Comparison of ENCODE assay signal across 24 mouse cellular contexts in genomic region chr2:148402227-148402626, GRCm38 (mm10). TPM values are rescaled to one million over a fixed set of nuclear protein-coding genes. Genes with fewer than 3 reads are reported as not detected.
DNase-seq lines count a peak whose midpoint lies in the region; ATAC-seq and TF ChIP-seq lines count a peak whose summit lies in the region.
"Had no signal": no experiment of that assay in that cellular context is flagged by ENCODE, and none has a peak within 500 bp of the region (broad histone marks: within the 10 kb centered on the region; RNA-seq: fewer than 3 reads in every experiment).

No protein-coding gene starts in this region.

- DNase-seq in gastrocnemius, adult 2 months = no peak
- no peak for DNase-seq in gastrocnemius, postnatal 4 days (ENCODE audit: low spot score in 2 of 2)
- DNase-seq in lung, embryonic 14.5 days = no peak
- no peak for DNase-seq in lung, postnatal 25 days (ENCODE audit: low spot score)
- DNase-seq in 3T3-L1 (ENCODE audit: low read depth, low spot score) = peak; percentile 78
- peak; percentile 27 for DNase-seq in lung, postnatal 10 days
- no peak for DNase-seq in cerebellum, adult 9-10 months
- DNase-seq: adrenal gland, postnatal 25 days; cerebellum, adult 8-10 months; heart, postnatal 36 days; kidney, adult 11 months; kidney, postnatal 36 days; left cerebral cortex, postnatal 4 days; liver; thymus, postnatal 14 days had no signal

- no peak overlapping the region for H3K9ac ChIP-seq in lung, embryonic 14.5 days
- H3K9ac ChIP-seq: forebrain, embryonic 13.5 days; hindbrain, embryonic 13.5 days; kidney, embryonic 15.5 days; liver, embryonic 15.5 days; midbrain, embryonic 15.5 days; neural tube, embryonic 13.5 days had no signal

- 33% methylated on average over 1 of the region's 1 CpGs for WGBS in lung, embryonic 14.5 days

- TF ChIP-seq CTCF in gastrocnemius, adult 2 months (IDR thresholded peaks at IDR 0.05) = no peak
- TF ChIP-seq CTCF in lung, embryonic 14.5 days (IDR thresholded peaks at IDR 0.05; ENCODE audit: low read depth) = no peak

- peak overlapping the region; percentile 71 for H3K4me3 ChIP-seq in gastrocnemius, adult 2 months
- H3K4me3 ChIP-seq in lung, embryonic 14.5 days (ENCODE audit: low read depth, low read length) = no peak overlapping the region
- H3K4me3 ChIP-seq: forebrain, embryonic 13.5 days; hindbrain, embryonic 13.5 days; kidney, embryonic 15.5 days; liver, embryonic 15.5 days; midbrain, embryonic 15.5 days; myocyte; neural tube, embryonic 13.5 days had no signal

- no peak for ATAC-seq in lung, embryonic 14.5 days (ENCODE audit: insufficient read depth)
- ATAC-seq: forebrain, embryonic 13.5 days; midbrain, embryonic 15.5 days had no signal

- H3K9me3 ChIP-seq in lung, embryonic 14.5 days (ENCODE audit: low read depth, low read length) = no peaks in the 10 kb centered on the region
- H3K9me3 ChIP-seq: forebrain, embryonic 13.5 days; hindbrain, embryonic 13.5 days; kidney, embryonic 15.5 days; liver, embryonic 15.5 days; midbrain, embryonic 15.5 days; neural tube, embryonic 13.5 days had no signal

- no peaks in the 10 kb centered on the region for H3K27me3 ChIP-seq in lung, embryonic 14.5 days (ENCODE audit: insufficient read depth, low read length)

- intact Hi-C loops in gastrocnemius, adult 2 months (cut with DNase I) = loop anchor here (10.0 kb wide), 1 partner anchor 253 kb away; no protein-coding TSS in a partner anchor

- H3K36me3 ChIP-seq in lung, embryonic 14.5 days (ENCODE audit: insufficient read depth) = peaks cover 21% of the 10 kb centered on the region
- H3K36me3 ChIP-seq: hindbrain, embryonic 13.5 days; kidney, embryonic 15.5 days; liver, embryonic 15.5 days; midbrain, embryonic 15.5 days; neural tube, embryonic 13.5 days had no signal

- H3K4me2 ChIP-seq in lung, embryonic 14.5 days = peak overlapping the region; percentile 95; the same call in 1 of the 2 replicates
- H3K4me2 ChIP-seq: forebrain, embryonic 13.5 days; hindbrain, embryonic 13.5 days; kidney, embryonic 15.5 days; liver, embryonic 15.5 days; midbrain, embryonic 15.5 days; neural tube, embryonic 13.5 days had no signal

- H3K27ac ChIP-seq in gastrocnemius, adult 2 months = no peak overlapping the region; the same call in 1 of the 2 replicates
- H3K27ac ChIP-seq in lung, embryonic 14.5 days (ENCODE audit: low read depth) = no peak overlapping the region
- H3K27ac ChIP-seq: forebrain, embryonic 13.5 days; hindbrain, embryonic 13.5 days; kidney, embryonic 15.5 days; liver, embryonic 15.5 days; midbrain, embryonic 15.5 days; neural tube, embryonic 13.5 days had no signal

- H3K4me1 ChIP-seq in lung, embryonic 14.5 days (ENCODE audit: insufficient read depth) = peaks cover 18% of the 10 kb centered on the region

RNA-seq across cellular contexts. Expression of gene Thbd, which starts 5.8 kb away (rescaled TPM):
- total RNA-seq in gastrocnemius, adult 2 months (2021) = 10 to 100 TPM; 13.0 to 24.0 TPM
- total RNA-seq in gastrocnemius, postnatal 4 days (2021) = 10 to 100 TPM; 20.6 to 23.7 TPM
- polyA plus RNA-seq in lung, embryonic 14.5 days (2014; fragmentation: Nextera tagmentation; extraction: Ambion mirVana) = 115 and 116 TPM in 2 replicates

RNA-seq across cellular contexts. Expression of gene Sstr4, which starts 7.1 kb away (rescaled TPM):
- under 1 TPM; 0.28 to 0.47 TPM for total RNA-seq in gastrocnemius, adult 2 months (2021)
- under 1 TPM; 0.25 to 0.67 TPM for total RNA-seq in gastrocnemius, postnatal 4 days (2021)
- polyA plus RNA-seq in lung, embryonic 14.5 days (2014; fragmentation: Nextera tagmentation; extraction: Ambion mirVana) = 4.8 and 5.9 TPM in 2 replicates
- total RNA-seq: adrenal gland, postnatal 25 days; gastrocnemius, adult 18-20 months had no signal
- polyA plus RNA-seq: liver, embryonic 15.5 days; myocyte; testis, adult 2 months had no signal

RNA-seq across cellular contexts. Expression of gene Cd93, which starts 41.1 kb away (rescaled TPM):
- 10 to 100 TPM; 12.6 to 16.5 TPM for total RNA-seq in gastrocnemius, adult 2 months (2021)
- total RNA-seq in gastrocnemius, postnatal 4 days (2021) = 100 to 1,000 TPM; 101 to 104 TPM
- polyA plus RNA-seq in lung, embryonic 14.5 days (2014; fragmentation: Nextera tagmentation; extraction: Ambion mirVana) = 33.7 and 34.4 TPM in 2 replicates

Comparison
In these comparisons a context has a peak if more than half of its experiments do, and no peak if none do; other contexts are left out.
1. DNase-seq: peak in 3T3-L1 (single experiment) and lung, postnatal 10 days (single experiment); none in gastrocnemius, adult 2 months (single experiment), gastrocnemius, postnatal 4 days (0 of 2), lung, embryonic 14.5 days (single experiment), lung, postnatal 25 days (single experiment) and cerebellum, adult 9-10 months (single experiment).
2. RNA of gene Cd93, which starts 41.1 kb away (total RNA-seq): 101 to 104 TPM in gastrocnemius, postnatal 4 days; 12.6 to 16.5 TPM in gastrocnemius, adult 2 months; every median in the first group is over 4 times any median in the second.